ENCODE assay signal across 18 mouse cellular contexts in the genomic region with DNA sequence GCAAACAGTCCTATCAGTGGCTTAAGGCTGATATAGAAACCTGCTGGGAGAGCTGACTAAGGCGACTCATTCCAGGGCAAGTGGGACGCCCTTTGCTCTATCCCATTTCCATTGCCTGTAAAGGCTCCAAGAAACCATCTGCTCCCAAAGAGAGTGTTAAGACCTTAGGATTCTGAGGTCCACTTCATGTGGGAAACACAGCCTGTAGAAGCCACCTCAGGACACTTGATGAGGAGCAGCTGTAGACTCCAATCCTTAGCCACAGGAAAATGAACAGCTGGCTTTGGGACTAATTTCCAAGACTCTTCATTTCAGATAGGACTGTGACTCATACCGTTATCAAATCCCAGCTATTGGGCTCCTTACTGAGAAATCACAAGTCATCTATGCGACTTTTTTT.
DNase-seq lines count a peak whose midpoint lies in the region; ATAC-seq and TF ChIP-seq lines count a peak whose summit lies in the region.
"Had no signal": no experiment of that assay in that cellular context is flagged by ENCODE, and none has a peak within 500 bp of the region (broad histone marks: within the 10 kb centered on the region; RNA-seq: fewer than 3 reads in every experiment).

No protein-coding gene starts in this region.

- TF ChIP-seq POLR2A in thymus, adult 2 months (IDR thresholded peaks at IDR 0.05; ENCODE audit: control insufficient read depth, extremely low read depth, insufficient read depth, low read length, poor library complexity): no peak

- TF ChIP-seq CTCF in stomach, postnatal 0 days (IDR thresholded peaks at IDR 0.05; ENCODE audit: low read depth): no peak
- no peak for TF ChIP-seq CTCF in thymus, adult 2 months (IDR thresholded peaks at IDR 0.05; ENCODE audit: borderline replicate concordance, control insufficient read depth, extremely low read depth, insufficient read depth, low read length, poor library complexity)

- no peak overlapping the region for H3K9ac ChIP-seq in intestine, embryonic 16.5 days (ENCODE audit: low read depth, low read length)
- H3K9ac ChIP-seq in intestine, embryonic 15.5 days: no peak overlapping the region
- no peak overlapping the region for H3K9ac ChIP-seq in stomach, embryonic 16.5 days (ENCODE audit: low read length)
- no peak overlapping the region for H3K9ac ChIP-seq in stomach, postnatal 0 days (ENCODE audit: low read length)
- no peak overlapping the region for H3K9ac ChIP-seq in kidney, embryonic 16.5 days (replicated peaks; ENCODE audit: low read length)
- H3K9ac ChIP-seq: embryonic facial prominence, embryonic 12.5 days; forebrain, embryonic 15.5 days; limb, embryonic 13.5 days; liver, embryonic 15.5 days; midbrain, embryonic 12.5 days; neural tube, embryonic 15.5 days had no signal

- ATAC-seq in intestine, embryonic 16.5 days: peak; percentile 28; the same call in 1 of the 2 replicates
- no peak for ATAC-seq in intestine, embryonic 15.5 days
- ATAC-seq in stomach, embryonic 16.5 days (ENCODE audit: insufficient read depth, low FRiP score): 0 out of 2 replicates have a peak, but pooled peaks have one; percentile 28
- no peak for ATAC-seq in stomach, postnatal 0 days (ENCODE audit: low FRiP score, low TSS enrichment)
- 0 out of 2 replicates have a peak, but pooled peaks have one; percentile 35 for ATAC-seq in kidney, embryonic 16.5 days (ENCODE audit: low FRiP score, low TSS enrichment)
- ATAC-seq: forebrain, embryonic 15.5 days had no signal

- H3K27me3 ChIP-seq in intestine, embryonic 16.5 days (replicated peaks; ENCODE audit: control insufficient read depth, insufficient read depth, low read length): no peaks in the 10 kb centered on the region
- no peaks in the 10 kb centered on the region for H3K27me3 ChIP-seq in intestine, embryonic 15.5 days (replicated peaks)
- no peaks in the 10 kb centered on the region for H3K27me3 ChIP-seq in stomach, embryonic 16.5 days (ENCODE audit: control insufficient read depth, insufficient read depth, low read length)
- H3K27me3 ChIP-seq in stomach, postnatal 0 days (ENCODE audit: control insufficient read depth, insufficient read depth, low read length): no peaks in the 10 kb centered on the region
- H3K27me3 ChIP-seq in kidney, embryonic 16.5 days (ENCODE audit: insufficient read depth, low read length): peaks cover 2% of the 10 kb centered on the region; the same call in 1 of the 2 replicates
- H3K27me3 ChIP-seq in thymus, adult 2 months (ENCODE audit: control insufficient read depth, insufficient read depth, low read length): no peaks in the 10 kb centered on the region
- H3K27me3 ChIP-seq: embryonic facial prominence, embryonic 12.5 days; forebrain, embryonic 15.5 days; limb, embryonic 13.5 days; liver, embryonic 15.5 days; midbrain, embryonic 12.5 days; neural tube, embryonic 15.5 days had no signal

- WGBS in intestine, embryonic 16.5 days: 62% methylated on average over 4 of the region's 4 CpGs
- WGBS in intestine, embryonic 15.5 days: 75% methylated on average over 4 of the region's 4 CpGs
- WGBS in stomach, embryonic 16.5 days: 51% methylated on average over 4 of the region's 4 CpGs
- 54% methylated on average over 4 of the region's 4 CpGs for WGBS in stomach, postnatal 0 days
- 70% methylated on average over 4 of the region's 4 CpGs for WGBS in kidney, embryonic 16.5 days
- 94% methylated on average over 4 of the region's 4 CpGs for WGBS in thymus, adult 2 months

- no peak overlapping the region for H3K27ac ChIP-seq in intestine, embryonic 16.5 days (ENCODE audit: low read length)
- H3K27ac ChIP-seq in intestine, embryonic 15.5 days: no peak overlapping the region
- no peak overlapping the region for H3K27ac ChIP-seq in stomach, embryonic 16.5 days (ENCODE audit: low read length)
- no peak overlapping the region for H3K27ac ChIP-seq in stomach, postnatal 0 days (replicated peaks)
- H3K27ac ChIP-seq in kidney, embryonic 16.5 days (ENCODE audit: low read length): no peak overlapping the region
- no peak overlapping the region for H3K27ac ChIP-seq in thymus, adult 2 months (ENCODE audit: control insufficient read depth, insufficient read depth, low read length)
- H3K27ac ChIP-seq: embryonic facial prominence, embryonic 12.5 days; forebrain, embryonic 15.5 days; hindbrain, embryonic 10.5 days; layer of hippocampus, adult 2 months; limb, embryonic 13.5 days; liver, embryonic 15.5 days; midbrain, embryonic 12.5 days; neural tube, embryonic 15.5 days had no signal

- no peaks in the 10 kb centered on the region for H3K9me3 ChIP-seq in intestine, embryonic 16.5 days (ENCODE audit: control insufficient read depth, low read length)
- H3K9me3 ChIP-seq in intestine, embryonic 15.5 days: no peaks in the 10 kb centered on the region
- H3K9me3 ChIP-seq in stomach, embryonic 16.5 days (replicated peaks; ENCODE audit: control insufficient read depth, low read length): no peaks in the 10 kb centered on the region
- H3K9me3 ChIP-seq in stomach, postnatal 0 days (ENCODE audit: control insufficient read depth, low read length): no peaks in the 10 kb centered on the region
- H3K9me3 ChIP-seq in kidney, embryonic 16.5 days (ENCODE audit: low read length): no peaks in the 10 kb centered on the region
- H3K9me3 ChIP-seq: embryonic facial prominence, embryonic 12.5 days; forebrain, embryonic 15.5 days; hindbrain, embryonic 10.5 days; limb, embryonic 13.5 days; liver, embryonic 15.5 days; midbrain, embryonic 12.5 days; neural tube, embryonic 15.5 days had no signal

- H3K36me3 ChIP-seq in intestine, embryonic 16.5 days (ENCODE audit: control insufficient read depth, insufficient read depth, low read length): no peaks in the 10 kb centered on the region
- no peaks in the 10 kb centered on the region for H3K36me3 ChIP-seq in intestine, embryonic 15.5 days
- H3K36me3 ChIP-seq in stomach, embryonic 16.5 days (ENCODE audit: control insufficient read depth, insufficient read depth, low read length): no peaks in the 10 kb centered on the region
- no peaks in the 10 kb centered on the region for H3K36me3 ChIP-seq in stomach, postnatal 0 days (ENCODE audit: control insufficient read depth, insufficient read depth, low read length)
- no peaks in the 10 kb centered on the region for H3K36me3 ChIP-seq in kidney, embryonic 16.5 days (ENCODE audit: insufficient read depth, low read length)
- H3K36me3 ChIP-seq in thymus, adult 2 months (ENCODE audit: control insufficient read depth, insufficient read depth, low read length): no peaks in the 10 kb centered on the region
- H3K36me3 ChIP-seq: embryonic facial prominence, embryonic 12.5 days; forebrain, embryonic 15.5 days; hindbrain, embryonic 10.5 days; limb, embryonic 13.5 days; liver, embryonic 15.5 days; midbrain, embryonic 12.5 days; neural tube, embryonic 15.5 days had no signal

- H3K4me2 ChIP-seq in intestine, embryonic 16.5 days (ENCODE audit: low read depth, low read length): no peak overlapping the region
- H3K4me2 ChIP-seq in intestine, embryonic 15.5 days (replicated peaks): no peak overlapping the region
- H3K4me2 ChIP-seq in stomach, embryonic 16.5 days (ENCODE audit: low read depth, low read length): no peak overlapping the region
- H3K4me2 ChIP-seq in stomach, postnatal 0 days (replicated peaks; ENCODE audit: low read depth): no peak overlapping the region
- H3K4me2 ChIP-seq in kidney, embryonic 16.5 days (replicated peaks; ENCODE audit: low read depth, low read length): no peak overlapping the region
- H3K4me2 ChIP-seq: embryonic facial prominence, embryonic 12.5 days; forebrain, embryonic 15.5 days; limb, embryonic 13.5 days; liver, embryonic 15.5 days; midbrain, embryonic 12.5 days; neural tube, embryonic 15.5 days had no signal

- no peak overlapping the region for H3K4me3 ChIP-seq in intestine, embryonic 16.5 days (ENCODE audit: low read length)
- H3K4me3 ChIP-seq in intestine, embryonic 15.5 days (replicated peaks): no peak overlapping the region
- no peak overlapping the region for H3K4me3 ChIP-seq in stomach, embryonic 16.5 days (replicated peaks; ENCODE audit: low read length)
- H3K4me3 ChIP-seq in stomach, postnatal 0 days (ENCODE audit: low read depth, low read length): no peak overlapping the region
- no peak overlapping the region for H3K4me3 ChIP-seq in kidney, embryonic 16.5 days (ENCODE audit: low read length)
- H3K4me3 ChIP-seq in thymus, adult 2 months (ENCODE audit: control insufficient read depth, insufficient read depth, low read length): no peak overlapping the region
- H3K4me3 ChIP-seq: embryonic facial prominence, embryonic 12.5 days; forebrain, embryonic 15.5 days; hindbrain, embryonic 10.5 days; layer of hippocampus, adult 2 months; limb, embryonic 13.5 days; liver, embryonic 15.5 days; midbrain, embryonic 12.5 days; neural tube, embryonic 15.5 days had no signal

- TF ChIP-seq EP300 in stomach, postnatal 0 days (optimal IDR thresholded peaks at IDR 0.05): no peak

- no peaks in the 10 kb centered on the region for H3K4me1 ChIP-seq in intestine, embryonic 16.5 days (ENCODE audit: control insufficient read depth, insufficient read depth, low read length)
- 0 out of 2 replicates have a peak, but pooled peaks cover 2% of the 10 kb centered on the region for H3K4me1 ChIP-seq in intestine, embryonic 15.5 days (replicated peaks)
- no peaks in the 10 kb centered on the region for H3K4me1 ChIP-seq in stomach, embryonic 16.5 days (ENCODE audit: control insufficient read depth, insufficient read depth, low read length)
- H3K4me1 ChIP-seq in stomach, postnatal 0 days (replicated peaks; ENCODE audit: control insufficient read depth, insufficient read depth): no peaks in the 10 kb centered on the region
- H3K4me1 ChIP-seq in kidney, embryonic 16.5 days (ENCODE audit: insufficient read depth, low read length): no peaks in the 10 kb centered on the region
- H3K4me1 ChIP-seq in thymus, adult 2 months (replicated peaks; ENCODE audit: control insufficient read depth, insufficient read depth, low read length): no peaks in the 10 kb centered on the region
- H3K4me1 ChIP-seq: forebrain, embryonic 15.5 days; hindbrain, embryonic 10.5 days; liver, embryonic 15.5 days; midbrain, embryonic 12.5 days; neural tube, embryonic 15.5 days had no signal

- no peak for DNase-seq in stomach, postnatal 0 days (ENCODE audit: low spot score)
- DNase-seq in skeletal muscle tissue, adult 2 months (ENCODE audit: low read depth, low spot score): peak; percentile 59
- DNase-seq in thymus, adult 2 months: no peak
- DNase-seq in layer of hippocampus, postnatal 25 days (ENCODE audit: extremely low spot score in 1 of 2, low spot score in 1 of 2): no peak
- DNase-seq: adrenal gland, postnatal 25 days; cerebellum, adult 18-20 months had no signal

Comparison
In these comparisons a context has a peak if more than half of its experiments do, and no peak if none do; other contexts are left out.
1. ATAC-seq: peak in intestine, embryonic 16.5 days (single experiment), stomach, embryonic 16.5 days (single experiment) and kidney, embryonic 16.5 days (single experiment); none in intestine, embryonic 15.5 days (single experiment) and stomach, postnatal 0 days (single experiment).